Mouse (Mus musculus): ENCODE data around the gene Gm12258. TPM values are rescaled to one million over a fixed set of nuclear protein-coding genes. Genes with fewer than 3 reads are reported as not detected.

Gm12258 gene
- total and polyA plus RNA-seq, 2 experiments: 1.2 to 2.5 TPM

GRCm38 (mm10) chr11:58849731-58850130 lies 2.8 kb downstream of the Gm12258 start:
- Histone ChIP-seq H3K4me3 (ENCODE audit: insufficient read depth, low read depth, low read length) (no peak overlapping the region), H3K27ac (replicated peaks; ENCODE audit: insufficient read depth, low read depth, low read length) (no peak overlapping the region), H3K79me2 (ENCODE audit: control insufficient read depth, insufficient read depth, low read length) (no peaks in the 10 kb centered on the region; the same call in 1 of the 2 replicates), H3K27me3 (ENCODE audit: control insufficient read depth, insufficient read depth, low read length) (no peaks in the 10 kb centered on the region), H3K4me1 (ENCODE audit: control insufficient read depth, insufficient read depth, low read length) (peaks cover 2% of the 10 kb centered on the region; the same call in 1 of the 2 replicates), H3K9ac (ENCODE audit: low read depth, low read length) (no peak overlapping the region), H3K36me3 (ENCODE audit: control insufficient read depth, insufficient read depth, low read length) (peaks cover 16% of the 10 kb centered on the region)
- 71% methylated on average over 2 of the region's 2 CpGs for WGBS
- DNase-seq (ENCODE audit: extremely low read depth, low read depth, low spot score): no peak
- TF ChIP-seq POLR2A (IDR thresholded peaks at IDR 0.05; ENCODE audit: extremely low read depth, insufficient read depth, low read length) (no peak), CTCF (IDR thresholded peaks at IDR 0.05; ENCODE audit: low read depth, low read length) (no peak)

GRCm38 (mm10) chr11:58860744-58861143 lies 13.8 kb downstream of the Gm12258 start:
- peaks cover 42% of the 10 kb centered on the region for H3K36me3 ChIP-seq (ENCODE audit: control insufficient read depth, insufficient read depth, low read length)
- no peaks in the 10 kb centered on the region for H3K4me1 ChIP-seq (ENCODE audit: control insufficient read depth, insufficient read depth, low read length)
- H3K27me3 ChIP-seq (ENCODE audit: control insufficient read depth, insufficient read depth, low read length): no peaks in the 10 kb centered on the region
- H3K27ac ChIP-seq (replicated peaks; ENCODE audit: insufficient read depth, low read depth, low read length): no peak overlapping the region
- WGBS: 98% methylated on average over 8 of the region's 8 CpGs
- no peak overlapping the region for H3K9ac ChIP-seq (ENCODE audit: low read depth, low read length)
- no peak for DNase-seq (ENCODE audit: extremely low read depth, low read depth, low spot score)
- no peaks in the 10 kb centered on the region for H3K79me2 ChIP-seq (ENCODE audit: control insufficient read depth, insufficient read depth, low read length)
- no peak overlapping the region for H3K4me3 ChIP-seq (ENCODE audit: insufficient read depth, low read depth, low read length)
- TF ChIP-seq POLR2A (IDR thresholded peaks at IDR 0.05; ENCODE audit: extremely low read depth, insufficient read depth, low read length) (no peak), CTCF (IDR thresholded peaks at IDR 0.05; ENCODE audit: low read depth, low read length) (no peak)

DNA sequence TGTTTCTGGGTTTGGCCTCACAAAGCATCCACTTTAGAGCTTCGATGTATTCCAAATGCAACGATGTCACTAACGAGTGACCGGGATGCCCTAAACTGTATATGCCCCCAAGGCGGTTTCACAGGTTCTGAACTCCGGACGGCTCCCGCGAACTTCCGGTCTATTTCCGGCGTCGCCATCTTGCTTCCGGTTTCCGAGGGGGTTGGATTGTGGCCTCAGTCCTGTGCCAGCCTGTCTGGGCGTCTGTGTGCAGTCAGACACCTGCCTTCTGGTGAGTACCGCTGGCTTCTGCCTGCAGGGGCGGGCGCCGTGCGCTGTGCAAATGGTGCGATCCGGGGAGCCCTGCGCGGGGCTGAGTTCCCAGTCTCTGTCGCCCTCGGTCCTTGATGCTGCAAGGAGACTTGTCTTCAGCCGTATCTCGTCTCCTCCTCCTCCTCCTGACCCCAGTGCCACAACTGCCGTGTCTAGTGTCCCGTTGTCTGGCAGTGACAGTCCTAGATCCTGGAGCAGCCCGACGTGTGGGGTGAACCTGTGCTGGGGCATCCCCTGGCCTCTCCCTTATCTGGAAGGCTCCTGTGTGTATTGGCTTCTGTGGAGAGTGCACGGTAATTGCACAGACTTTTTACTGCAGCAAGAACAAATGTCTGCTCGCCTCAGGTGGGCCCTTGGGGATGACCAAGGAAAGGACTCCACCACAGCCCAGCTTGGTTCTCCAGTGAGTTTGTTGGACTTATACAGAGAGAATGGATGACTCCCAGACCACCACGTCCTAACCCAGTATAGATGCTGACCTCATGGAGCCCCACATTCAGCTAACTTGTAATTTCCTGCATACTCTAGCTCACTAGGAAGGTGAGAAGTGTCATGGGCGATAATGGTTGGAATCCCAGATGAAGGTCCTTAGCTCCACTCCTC lies 20.3 kb downstream of the Gm12258 start, which contains the start of gene 2810021J22Rik:
Gene 2810021J22Rik, plus strand, starts transcription at position 178 of the 915 bp plus-strand sequence.
- Histone ChIP-seq H3K9ac (ENCODE audit: low read depth, low read length) (peak within 1 kb of the TSS; percentile 74), H3K4me1 (ENCODE audit: control insufficient read depth, insufficient read depth, low read length) (peaks cover 6% of the 10 kb centered on the region; the same call in 1 of the 2 replicates), H3K79me2 (ENCODE audit: control insufficient read depth, insufficient read depth, low read length) (no peaks in the 10 kb centered on the region), H3K4me3 (ENCODE audit: insufficient read depth, low read depth, low read length) (peak within 1 kb of the TSS; percentile 88), H3K27me3 (ENCODE audit: control insufficient read depth, insufficient read depth, low read length) (no peaks in the 10 kb centered on the region), H3K27ac (replicated peaks; ENCODE audit: insufficient read depth, low read depth, low read length) (peak within 1 kb of the TSS; percentile 25), H3K36me3 (ENCODE audit: control insufficient read depth, insufficient read depth, low read length) (no peaks in the 10 kb centered on the region)
- WGBS: 4% methylated on average over 37 of the region's 37 CpGs
- TF ChIP-seq CTCF (IDR thresholded peaks at IDR 0.05; ENCODE audit: low read depth, low read length) (peak; percentile 34), POLR2A (IDR thresholded peaks at IDR 0.05; ENCODE audit: extremely low read depth, insufficient read depth, low read length) (peak; percentile 43)
- DNase-seq (ENCODE audit: extremely low read depth, low read depth, low spot score): peak; percentile 80

- TF ChIP-seq POLR2A (IDR thresholded peaks at IDR 0.05; ENCODE audit: extremely low read depth, insufficient read depth, low read length) (no peak), CTCF (IDR thresholded peaks at IDR 0.05; ENCODE audit: low read depth, low read length) (no peak)
- H3K4me1 ChIP-seq (ENCODE audit: control insufficient read depth, insufficient read depth, low read length): peaks cover 6% of the 10 kb centered on the region; the same call in 1 of the 2 replicates
- H3K4me3 ChIP-seq (ENCODE audit: insufficient read depth, low read depth, low read length): no peak overlapping the region; the same call in 1 of the 2 replicates
- WGBS: 93% methylated on average over 6 of the region's 6 CpGs
- no peak for DNase-seq (ENCODE audit: extremely low read depth, low read depth, low spot score)
- no peak overlapping the region for H3K27ac ChIP-seq (replicated peaks; ENCODE audit: insufficient read depth, low read depth, low read length)
- no peaks in the 10 kb centered on the region for H3K79me2 ChIP-seq (ENCODE audit: control insufficient read depth, insufficient read depth, low read length)
- no peaks in the 10 kb centered on the region for H3K27me3 ChIP-seq (ENCODE audit: control insufficient read depth, insufficient read depth, low read length)
- H3K36me3 ChIP-seq (ENCODE audit: control insufficient read depth, insufficient read depth, low read length): no peaks in the 10 kb centered on the region
- no peak overlapping the region for H3K9ac ChIP-seq (ENCODE audit: low read depth, low read length)
Observed at GRCm38 (mm10) chr11:58867954-58868330, 21.0 kb downstream of the Gm12258 start.

GRCm38 (mm10) chr11:58870961-58871360 lies 24.0 kb downstream of the Gm12258 start:
- Histone ChIP-seq H3K4me1 (ENCODE audit: control insufficient read depth, insufficient read depth, low read length) (peaks cover 6% of the 10 kb centered on the region; the same call in 1 of the 2 replicates), H3K36me3 (ENCODE audit: control insufficient read depth, insufficient read depth, low read length) (no peaks in the 10 kb centered on the region; the same call in 1 of the 2 replicates), H3K4me3 (ENCODE audit: insufficient read depth, low read depth, low read length) (no peak overlapping the region), H3K9ac (ENCODE audit: low read depth, low read length) (no peak overlapping the region), H3K27me3 (ENCODE audit: control insufficient read depth, insufficient read depth, low read length) (no peaks in the 10 kb centered on the region), H3K79me2 (ENCODE audit: control insufficient read depth, insufficient read depth, low read length) (no peaks in the 10 kb centered on the region), H3K27ac (replicated peaks; ENCODE audit: insufficient read depth, low read depth, low read length) (no peak overlapping the region)
- peak; percentile 80 for DNase-seq (ENCODE audit: extremely low read depth, low read depth, low spot score)
- TF ChIP-seq POLR2A (IDR thresholded peaks at IDR 0.05; ENCODE audit: extremely low read depth, insufficient read depth, low read length) (no peak), CTCF (IDR thresholded peaks at IDR 0.05; ENCODE audit: low read depth, low read length) (no peak)
- WGBS: 34% methylated on average over 4 of the region's 4 CpGs

Data from liver, adult 2 months (tissue).